Mouse (Mus musculus): ENCODE results near the gene Strbp.

The Strbp gene

DNA sequence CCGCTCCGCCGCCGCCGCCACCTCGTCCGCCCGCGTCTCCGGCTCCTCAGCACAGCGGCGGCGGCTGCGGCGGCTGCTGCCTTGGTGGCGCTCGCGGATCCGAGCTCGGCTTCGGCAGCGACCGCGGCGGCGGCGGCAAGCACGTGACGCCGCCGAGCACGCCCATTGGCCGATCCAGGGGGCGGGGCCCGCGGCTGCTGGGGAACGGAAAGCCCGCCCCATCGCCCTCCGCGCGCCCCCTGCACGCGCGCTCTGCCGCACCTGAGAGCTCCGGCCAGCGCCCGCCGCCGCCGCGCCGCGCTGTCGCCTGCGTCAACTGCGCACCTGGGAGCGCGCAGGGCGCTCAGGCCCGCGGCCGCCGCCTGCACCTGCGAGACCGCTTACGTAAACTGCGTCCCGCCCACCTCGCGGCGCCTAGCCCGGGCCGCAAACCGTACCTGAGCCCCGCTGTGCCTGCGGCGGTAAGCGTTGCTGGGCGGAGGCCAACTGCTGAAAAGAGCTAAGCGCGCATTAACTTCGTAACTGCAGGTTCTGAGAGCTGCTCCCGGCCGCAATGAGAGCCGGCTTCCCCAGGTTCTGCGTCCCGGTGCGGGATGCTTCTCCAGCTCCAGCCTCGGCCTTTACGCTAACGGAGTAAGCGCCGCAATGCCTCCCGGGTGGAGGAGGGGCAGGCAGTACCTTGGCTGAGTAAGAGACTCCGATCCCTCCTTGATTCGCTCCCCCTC lies at the start of gene Strbp:
Gene Strbp, minus strand, starts transcription at position 630 of the 725 bp plus-strand sequence.
- ChIA-PET CTCF (interaction anchor here (0.6 to 2.7 kb wide), 11 partner anchors 9 to 982 kb away, joined by 3 to 13 read pairs (median 3); no protein-coding TSS in a partner anchor), POLR2A (interaction anchor here (0.5 to 6.2 kb wide), 60 partner anchors 8 to 1964 kb away, joined by 3 to 83 read pairs (median 4); partner anchors contain the start of genes Rc3h2 (in 2 of the 4), Pdcl (in 1 of the 4), Rabgap1 (in 1 of the 4) and Zbtb26 (in 1 of the 4))

DNA sequence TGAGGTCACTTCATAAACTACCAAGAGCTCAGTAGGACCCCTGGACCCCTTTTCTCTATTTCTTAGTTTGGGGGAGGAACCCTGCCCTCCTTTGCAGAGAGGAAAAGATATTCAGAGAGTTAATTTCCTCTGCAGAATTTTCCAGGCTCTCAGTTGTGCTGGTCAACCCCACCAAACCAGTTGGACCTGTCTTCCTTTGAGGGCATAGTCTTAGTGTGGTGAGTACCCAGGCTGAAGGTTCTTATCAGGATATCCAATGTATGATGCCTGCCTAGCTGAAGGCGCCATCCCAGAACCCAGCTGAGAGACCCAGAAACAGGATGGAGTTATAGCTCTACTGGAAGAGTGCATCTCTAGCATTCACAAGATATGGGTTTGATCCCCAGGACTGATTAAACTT lies 47.5 kb upstream of the Strbp start:
- ChIA-PET POLR2A (interaction anchor here in 1 of 4 experiments (1.5 to 2.0 kb wide), 3 partner anchors 13 to 48 kb away, joined by 4 to 5 read pairs (median 4); partner anchors contain the start of gene Strbp), CTCF (no interaction called here)

DNA sequence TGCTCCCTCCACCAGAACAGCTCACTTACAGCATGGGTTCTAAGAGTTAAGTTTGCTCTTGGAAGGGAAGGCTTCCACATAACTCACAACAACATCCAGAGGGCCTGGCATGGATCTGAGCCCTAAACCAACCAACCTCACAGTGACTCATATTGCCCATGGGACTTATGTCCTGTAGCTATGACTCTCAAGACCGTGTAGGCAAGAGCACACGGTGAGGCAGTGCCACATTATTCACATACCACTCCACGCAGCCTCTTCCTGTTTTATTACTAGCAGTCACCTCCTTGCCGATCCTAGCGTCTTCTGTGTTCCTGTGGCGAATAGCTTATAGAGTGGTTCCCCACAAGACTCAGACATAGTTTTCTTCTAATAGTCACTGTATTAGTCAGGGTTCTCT lies 45.7 kb upstream of the Strbp start:
- ChIA-PET CTCF (interaction anchor here in 2 of 4 experiments (0.6 to 2.3 kb wide), 2 partner anchors 22 to 60 kb away, joined by 6 to 8 read pairs; no protein-coding TSS in a partner anchor), POLR2A (interaction anchor here in 3 of 4 experiments (0.6 to 1.8 kb wide), 5 partner anchors 9 to 46 kb away, joined by 3 to 8 read pairs (median 4); partner anchors contain the start of gene Strbp (in 2 of the 3))

DNA sequence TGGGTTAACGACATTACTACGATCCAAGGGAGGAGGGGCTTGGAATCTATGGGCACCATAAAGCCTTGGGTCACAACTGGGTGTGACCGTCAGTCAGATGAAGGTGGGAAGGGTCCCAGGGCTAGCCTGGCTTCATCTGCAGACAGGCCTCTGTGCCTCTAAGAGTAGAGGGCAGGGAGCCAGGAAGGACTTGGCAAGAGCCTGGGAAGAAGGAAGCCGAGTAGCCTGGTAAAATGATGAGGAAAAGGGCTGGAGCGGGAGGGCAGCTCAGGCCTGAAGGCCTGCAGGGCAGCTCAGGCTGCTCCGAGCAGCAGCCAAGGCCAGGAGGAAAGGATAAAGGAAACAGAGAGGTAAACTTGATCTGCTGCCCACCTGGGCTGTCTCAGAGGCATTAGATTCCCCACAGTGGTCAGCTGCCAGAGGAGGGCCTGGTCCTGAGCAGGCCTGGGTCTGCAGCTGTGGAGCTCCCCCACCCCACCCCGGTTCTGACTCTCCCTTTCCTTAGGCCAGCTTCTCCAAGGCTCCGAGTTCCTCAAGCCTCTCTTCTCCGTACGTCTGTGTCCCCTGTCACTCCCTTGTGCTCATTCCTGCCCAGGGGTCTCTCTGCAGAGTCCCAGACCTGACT lies 44.9 kb upstream of the Strbp start:
- CTCF ChIA-PET, result interaction anchor here in 2 of 4 experiments (1.0 to 2.3 kb wide), 2 partner anchors 10 to 23 kb away, joined by 3 to 8 read pairs (median 4); no protein-coding TSS in a partner anchor

DNA sequence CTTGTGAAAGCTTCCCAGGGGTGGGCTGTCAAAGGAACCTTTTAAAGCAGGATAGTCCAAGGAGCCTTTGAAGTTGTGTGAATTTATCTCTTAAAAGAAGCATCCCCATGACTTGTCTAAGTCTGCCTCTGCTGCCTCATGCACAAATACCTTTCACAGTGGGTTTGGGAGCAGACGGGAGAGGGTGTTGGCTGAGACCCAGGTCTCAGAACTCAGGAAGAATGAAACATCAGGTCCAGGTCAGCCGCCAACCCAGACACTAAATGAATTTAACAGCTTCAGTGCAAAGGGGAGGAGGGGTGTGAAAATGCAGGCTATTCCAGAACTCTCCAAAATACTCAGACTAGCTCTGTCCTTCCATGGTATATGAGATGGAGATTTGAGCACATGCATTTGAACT lies 44.2 kb upstream of the Strbp start:
- ChIA-PET CTCF (interaction anchor here in 2 of 4 experiments (1.0 to 2.3 kb wide), 2 partner anchors 10 to 24 kb away, joined by 3 to 8 read pairs (median 4); no protein-coding TSS in a partner anchor), POLR2A (interaction anchor here in 2 of 4 experiments (1.2 to 1.8 kb wide), 4 partner anchors 8 to 45 kb away, joined by 3 to 8 read pairs (median 4); partner anchors contain the start of gene Strbp (in 2 of the 2))

More for the DNA sequence above, 44.9 kb upstream of the Strbp start:
- POLR2A ChIA-PET, result interaction anchor here in 2 of 4 experiments (0.6 to 1.8 kb wide), 5 partner anchors 8 to 49 kb away, joined by 3 to 8 read pairs (median 4); partner anchors contain the start of gene Strbp (in 2 of the 2)

DNA sequence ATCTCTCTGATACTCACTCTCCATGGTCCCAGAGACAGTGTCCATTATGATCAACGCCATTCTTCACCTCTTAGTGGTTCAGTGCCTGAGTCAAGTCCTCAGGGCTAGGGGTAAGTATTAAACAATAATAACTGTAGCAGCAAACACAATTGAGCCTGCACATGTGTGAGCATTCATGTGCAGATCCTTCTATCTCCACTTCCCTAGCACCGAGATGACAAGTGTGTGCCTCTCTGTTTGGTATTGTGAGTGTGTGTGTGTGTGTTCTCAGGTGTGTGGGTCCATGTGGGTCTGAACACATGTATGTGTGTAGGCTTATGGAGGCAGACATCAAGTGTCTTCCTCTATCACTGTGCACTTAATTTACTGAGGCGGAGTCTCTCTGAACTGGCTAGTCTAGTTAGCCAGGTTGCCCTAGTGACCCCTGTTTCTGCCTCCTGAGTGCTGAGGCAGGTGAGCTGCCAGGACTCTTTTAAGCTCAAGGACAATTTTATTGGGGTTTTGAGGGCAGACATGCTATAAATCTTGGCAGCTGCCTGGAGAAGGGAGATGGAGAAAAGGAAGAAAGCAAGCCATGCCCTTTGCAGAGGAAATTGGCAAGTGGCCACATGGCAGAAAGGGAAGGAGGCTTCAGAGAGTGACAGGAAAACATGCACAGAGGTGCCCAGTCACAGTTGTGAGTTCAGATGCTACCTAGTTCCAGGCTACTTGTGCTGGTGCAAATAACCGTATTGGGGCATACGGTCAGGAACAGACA lies 42.8 kb upstream of the Strbp start:
- ChIA-PET POLR2A (no interaction called here), CTCF (no interaction called here)

DNA sequence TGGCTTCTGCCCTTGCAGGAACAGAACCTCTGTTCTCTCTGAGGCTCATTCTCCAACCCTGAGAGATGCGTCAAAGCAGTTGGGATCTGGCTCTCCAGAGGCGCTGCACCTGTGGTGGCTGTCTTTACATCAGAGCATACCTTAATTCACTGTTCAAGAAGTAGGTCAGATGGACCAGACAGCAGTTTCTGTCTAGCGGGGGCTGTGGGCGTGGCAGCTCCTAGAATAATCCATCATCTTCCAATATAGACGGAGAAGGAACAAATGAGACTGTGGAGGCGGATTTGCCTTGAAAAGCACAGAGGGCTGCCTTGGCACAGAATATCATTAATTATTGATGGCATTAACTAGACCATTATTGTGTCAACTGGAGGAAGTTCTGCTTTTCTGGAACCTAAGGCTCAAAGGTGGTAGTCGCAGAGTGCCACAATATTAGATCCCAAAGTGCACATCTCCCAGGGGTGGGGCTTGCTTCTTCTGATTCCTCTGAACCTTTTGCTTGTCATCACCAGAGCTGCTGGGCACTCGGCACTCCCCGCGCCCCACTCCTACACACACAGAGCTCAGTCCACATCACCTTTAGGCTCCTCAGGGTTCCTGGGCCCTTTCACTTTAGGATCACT lies 41.2 kb upstream of the Strbp start:
- ChIA-PET CTCF (interaction anchor here in 2 of 4 experiments (0.6 to 2.3 kb wide), 2 partner anchors 10 to 27 kb away, joined by 6 to 7 read pairs; no protein-coding TSS in a partner anchor), POLR2A (no interaction called here)

DNA sequence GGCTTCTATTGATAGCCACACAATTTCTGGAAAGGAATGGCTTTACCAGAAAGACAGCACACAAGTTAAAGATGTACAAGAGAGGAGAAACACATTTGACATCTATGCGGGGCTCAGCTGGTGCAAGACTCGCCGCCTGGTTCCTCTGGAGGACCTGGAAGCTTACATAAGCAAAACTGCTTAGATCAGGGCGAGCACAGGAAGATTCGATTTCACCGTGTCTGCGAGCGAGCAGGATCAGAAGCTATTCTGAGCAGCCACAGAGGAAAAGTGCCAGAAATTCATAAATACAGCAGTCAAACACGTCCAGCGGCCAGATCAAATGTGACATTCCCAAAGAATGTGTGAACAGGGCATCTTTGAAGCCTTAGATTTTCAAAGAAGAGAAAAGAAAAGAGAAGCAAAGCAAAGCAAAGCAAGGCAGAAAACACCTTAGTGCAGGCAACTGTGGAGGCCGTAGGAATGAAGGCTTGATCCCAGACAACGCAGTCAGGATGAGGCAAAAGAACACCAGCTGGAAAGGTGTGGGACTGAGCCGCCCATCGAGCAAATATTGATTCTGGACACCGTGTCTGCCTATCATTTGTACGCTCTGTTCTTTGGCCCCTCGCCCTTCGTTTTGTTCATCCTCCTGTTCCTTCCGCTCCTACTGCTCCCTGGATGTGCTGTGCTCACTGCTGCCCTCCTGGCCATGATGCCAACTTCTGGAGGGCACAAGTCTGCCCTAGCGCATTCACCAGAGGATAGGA lies 38.3 kb upstream of the Strbp start:
- CTCF ChIA-PET, result interaction anchor here in 1 of 4 experiments (2.3 kb wide), 1 partner anchor 30 kb away, joined by 6 read pairs; no protein-coding TSS in a partner anchor
- POLR2A ChIA-PET, result interaction anchor here in 1 of 4 experiments (1.2 to 1.5 kb wide), 2 partner anchors 11 to 16 kb away, joined by 3 read pairs; no protein-coding TSS in a partner anchor

DNA sequence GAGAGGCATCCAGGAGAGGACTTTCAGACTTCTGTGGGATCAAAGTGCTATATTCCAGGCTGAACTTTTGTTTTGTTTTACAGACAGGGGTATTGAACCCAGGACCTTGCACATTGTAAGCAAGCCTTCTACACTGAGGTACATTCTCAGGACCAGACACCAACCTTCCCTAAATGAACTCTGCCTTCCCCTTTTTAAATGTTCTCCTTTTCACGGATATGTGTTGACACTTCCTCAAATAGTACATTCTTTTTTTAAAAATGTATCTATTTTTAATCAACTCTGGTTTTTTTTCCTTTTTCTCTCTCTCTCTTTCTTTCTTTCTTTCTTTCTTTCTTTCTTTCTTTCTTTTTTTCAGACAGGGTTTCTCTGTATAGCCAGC lies 32.1 kb upstream of the Strbp start:
- POLR2A ChIA-PET, result interaction anchor here in 1 of 4 experiments (1.4 kb wide), 1 partner anchor 10 kb away, joined by 3 read pairs; no protein-coding TSS in a partner anchor
- CTCF ChIA-PET, result interaction anchor here in 1 of 4 experiments (1.1 kb wide), 1 partner anchor 10 kb away, joined by 4 read pairs; no protein-coding TSS in a partner anchor

DNA sequence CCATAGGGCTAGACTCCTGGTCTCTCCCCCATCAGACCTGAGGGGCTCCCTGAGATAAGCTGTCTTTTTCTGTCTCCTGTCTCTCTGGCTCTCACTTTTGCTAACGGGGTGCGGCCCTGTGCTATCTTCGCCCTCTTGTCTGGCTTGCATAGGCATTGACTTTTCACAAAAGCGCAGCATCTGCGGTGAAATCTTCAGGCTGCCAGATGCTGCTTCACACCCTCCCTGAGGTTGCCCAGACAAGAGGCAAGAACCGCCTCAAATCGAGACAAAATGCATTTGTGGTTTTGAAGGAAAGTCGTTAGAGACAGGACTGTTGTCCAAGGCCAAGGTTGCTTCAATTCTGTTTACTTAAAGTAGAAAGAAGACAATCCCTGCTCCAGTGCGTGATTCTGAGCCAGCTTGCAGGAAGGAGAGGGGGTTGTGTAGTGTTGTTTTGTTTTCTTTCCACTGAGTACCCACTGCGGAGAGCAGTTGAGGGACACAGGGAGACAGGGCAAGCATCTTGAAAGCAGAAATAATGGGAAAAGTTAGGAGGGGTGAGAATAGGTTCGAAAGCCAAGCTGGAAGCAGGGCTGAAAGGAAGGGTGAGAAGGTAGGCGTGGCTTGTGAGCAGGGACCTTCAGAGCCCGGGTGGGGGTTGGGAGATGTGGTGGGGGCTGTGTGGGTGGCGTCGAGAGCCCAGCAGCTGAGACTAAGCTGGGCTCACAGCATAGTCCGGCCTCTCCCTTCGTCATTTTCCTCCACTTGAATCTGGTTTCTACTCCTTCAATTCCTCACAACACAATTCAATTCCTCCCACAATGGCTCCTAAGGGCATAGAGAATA lies 31.5 kb upstream of the Strbp start:
- CTCF ChIA-PET, result interaction anchor here in 2 of 4 experiments (0.6 to 0.7 kb wide), 2 partner anchors 9 to 277 kb away, joined by 4 to 7 read pairs; no protein-coding TSS in a partner anchor
- POLR2A ChIA-PET, result interaction anchor here in 2 of 4 experiments (0.6 to 1.4 kb wide), 4 partner anchors 9 to 50 kb away, joined by 3 to 6 read pairs (median 4); no protein-coding TSS in a partner anchor

DNA sequence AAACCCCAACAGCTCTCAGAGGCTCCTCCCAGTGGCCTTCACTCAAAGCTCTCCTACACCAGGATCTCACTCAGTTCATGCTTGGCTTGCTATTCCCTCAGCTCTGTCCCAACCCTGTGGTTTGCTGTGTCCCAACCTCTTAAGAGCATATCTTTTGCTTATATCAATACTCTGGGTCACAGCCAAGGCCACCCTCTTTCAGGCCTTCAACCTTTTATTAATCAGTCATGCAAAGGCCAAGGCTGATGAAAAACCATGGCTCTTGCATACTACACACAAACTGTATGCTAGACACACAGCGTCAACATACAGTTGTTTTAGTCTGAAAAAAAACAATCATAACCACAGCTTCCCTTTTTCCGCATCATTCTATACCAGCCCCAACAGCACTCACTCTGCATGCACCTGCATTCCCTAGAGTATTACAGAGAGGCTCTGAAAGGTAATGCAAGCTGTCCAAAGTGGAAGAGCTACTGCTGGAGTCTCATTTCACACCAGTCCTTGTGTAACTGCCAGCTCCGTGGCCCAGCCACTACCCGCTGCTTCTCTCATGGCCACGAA lies 27.7 kb upstream of the Strbp start:
- ChIA-PET CTCF (interaction anchor here in 1 of 4 experiments (0.5 kb wide), 1 partner anchor 12 kb away, joined by 4 read pairs; no protein-coding TSS in a partner anchor), POLR2A (interaction anchor here in 2 of 4 experiments (1.1 to 1.4 kb wide), 3 partner anchors 11 to 28 kb away, joined by 3 to 4 read pairs (median 3); partner anchors contain the start of gene Strbp (in 1 of the 2))

DNA sequence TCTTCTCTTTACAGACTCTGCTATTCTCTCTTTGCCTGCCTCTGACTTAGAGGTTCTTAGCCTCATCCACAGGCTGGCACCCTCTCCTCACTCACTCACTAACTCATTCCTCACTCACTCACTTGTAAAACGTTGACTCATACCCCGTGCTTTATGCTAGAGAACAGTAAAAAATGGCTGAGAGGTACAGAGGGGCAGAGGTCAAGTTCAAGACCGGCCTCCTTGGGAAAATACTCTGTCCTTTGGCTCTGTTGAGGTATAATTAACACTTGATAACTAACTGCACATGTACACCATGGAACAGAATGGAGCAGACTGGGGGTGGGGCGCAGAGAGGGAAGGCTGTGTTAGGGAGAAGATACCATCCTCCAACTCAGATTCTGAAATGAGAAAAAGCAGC lies 20.6 kb upstream of the Strbp start:
- POLR2A ChIA-PET, result interaction anchor here in 1 of 4 experiments (1.4 kb wide), 1 partner anchor 11 kb away, joined by 3 read pairs; no protein-coding TSS in a partner anchor
- CTCF ChIA-PET, result no interaction called here

DNA sequence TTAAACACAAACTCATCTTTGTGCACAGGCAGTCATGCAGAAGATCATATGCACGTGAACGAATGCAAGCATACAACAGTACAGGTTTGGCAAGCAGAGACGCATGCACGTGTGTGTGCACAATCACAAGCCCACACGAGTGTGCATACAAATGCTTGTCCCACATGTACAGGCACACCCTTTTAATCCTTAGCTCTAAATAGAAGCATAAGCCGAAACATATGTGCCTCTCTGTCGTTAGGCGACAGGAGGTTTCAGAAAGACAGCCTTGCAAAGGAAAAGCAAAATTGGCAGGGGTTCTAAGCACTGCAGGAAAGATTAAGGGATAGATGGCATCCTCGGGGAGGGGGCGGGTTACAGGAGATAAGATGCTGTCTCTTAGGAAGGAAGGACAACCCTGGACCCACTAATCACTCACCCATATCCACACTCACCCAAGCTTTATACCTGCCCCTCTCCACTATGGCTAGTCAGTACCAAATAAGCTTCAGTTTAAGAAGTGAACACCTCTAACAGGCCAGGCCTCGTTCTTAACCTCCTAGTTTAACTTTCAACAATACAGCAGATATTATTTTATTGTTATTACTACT lies 19.9 kb upstream of the Strbp start:
- CTCF ChIA-PET, result no interaction called here
- POLR2A ChIA-PET, result interaction anchor here in 2 of 4 experiments (0.5 to 1.5 kb wide), 4 partner anchors 20 to 280 kb away, joined by 3 to 6 read pairs (median 4); partner anchors contain the start of genes Rabgap1 (in 1 of the 2), Strbp (in 1 of the 2), Zbtb26 (in 1 of the 2) and Zbtb6 (in 1 of the 2)

DNA sequence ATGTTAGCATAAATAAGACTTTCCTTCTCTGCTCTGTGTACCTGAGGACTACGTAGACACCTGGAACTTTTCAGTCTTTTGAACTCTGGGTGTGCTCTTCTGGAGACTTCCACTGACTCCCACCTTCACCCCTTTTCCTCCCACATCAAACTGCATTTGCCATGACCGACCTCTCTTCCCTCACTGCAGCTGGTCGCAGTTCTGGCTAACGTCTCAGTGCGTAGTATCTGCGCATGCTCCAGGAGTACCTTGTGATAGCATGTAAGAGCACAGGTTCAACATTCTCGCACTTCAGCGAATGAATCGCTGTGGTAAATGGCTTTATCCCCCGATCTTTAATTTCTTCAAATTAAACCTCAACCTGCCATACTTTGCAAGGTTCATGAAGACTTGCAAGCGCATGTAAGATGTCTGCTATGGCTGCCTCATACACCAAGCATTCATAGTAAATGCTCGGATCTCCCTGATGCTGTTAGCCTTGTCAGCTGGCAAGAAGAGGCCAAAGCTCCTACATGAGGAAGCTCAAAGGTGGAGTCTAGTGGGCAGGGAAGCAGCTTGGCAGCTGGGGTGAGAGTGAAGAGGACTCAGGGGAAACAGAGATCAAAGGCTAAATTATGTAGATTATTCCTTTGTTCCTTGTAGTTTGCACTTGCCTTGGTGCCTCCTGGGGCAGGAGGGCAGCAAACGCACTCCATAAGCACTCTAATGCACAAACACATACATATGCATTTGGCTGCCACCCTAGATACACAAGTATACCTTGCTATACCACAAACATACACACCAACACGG lies 19.2 kb upstream of the Strbp start:
- ChIA-PET POLR2A (interaction anchor here in 2 of 4 experiments (0.8 to 1.5 kb wide), 3 partner anchors 10 to 280 kb away, joined by 3 to 6 read pairs (median 3); partner anchors contain the start of genes Rabgap1 (in 1 of the 2), Strbp (in 1 of the 2), Zbtb26 (in 1 of the 2) and Zbtb6 (in 1 of the 2)), CTCF (no interaction called here)
